Mouse (Mus musculus): ENCODE measurements around the gene Prss33.

Gene Prss33

DNA sequence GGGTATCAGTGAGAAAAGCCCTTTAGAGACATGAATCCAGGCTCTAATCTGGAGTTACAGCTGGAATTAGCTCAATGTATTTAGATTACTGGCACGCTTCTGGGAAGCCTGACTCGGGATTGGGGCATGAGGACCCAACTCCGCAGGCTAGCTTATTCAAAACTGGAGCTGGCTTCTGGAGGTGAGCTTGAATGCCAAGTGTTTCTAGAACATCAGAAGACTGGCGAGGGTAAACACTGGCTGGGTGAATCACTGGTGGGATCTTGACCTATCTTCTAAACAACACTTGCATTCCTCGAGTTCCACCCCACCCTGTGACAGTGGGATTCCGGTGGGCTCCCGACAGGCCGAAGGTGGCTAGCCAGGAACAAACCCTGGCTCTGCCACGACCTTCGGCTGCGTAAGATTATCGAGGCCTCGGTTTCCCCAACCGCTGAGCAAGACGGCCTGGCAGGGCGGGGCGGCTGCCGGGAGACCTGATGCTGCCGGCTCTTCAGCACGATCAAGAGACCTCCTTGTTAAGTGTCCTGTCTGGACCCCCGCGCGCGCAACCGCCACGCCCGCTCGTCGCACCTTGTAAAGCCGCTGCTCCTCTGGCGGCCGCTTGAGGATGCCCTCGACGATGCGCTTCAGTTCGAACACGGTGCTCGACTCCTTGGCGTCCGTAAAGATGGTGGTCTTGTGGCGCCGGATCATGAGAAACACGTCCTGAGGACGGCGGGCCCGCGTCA is 7.4 kb downstream of the Prss33 start:
- in situ Hi-C loops (cut with MboI, MseI), result loop anchor here (10.0 kb wide), 1 partner anchor 54 kb away; the partner anchor contains the start of gene Flywch1

DNA sequence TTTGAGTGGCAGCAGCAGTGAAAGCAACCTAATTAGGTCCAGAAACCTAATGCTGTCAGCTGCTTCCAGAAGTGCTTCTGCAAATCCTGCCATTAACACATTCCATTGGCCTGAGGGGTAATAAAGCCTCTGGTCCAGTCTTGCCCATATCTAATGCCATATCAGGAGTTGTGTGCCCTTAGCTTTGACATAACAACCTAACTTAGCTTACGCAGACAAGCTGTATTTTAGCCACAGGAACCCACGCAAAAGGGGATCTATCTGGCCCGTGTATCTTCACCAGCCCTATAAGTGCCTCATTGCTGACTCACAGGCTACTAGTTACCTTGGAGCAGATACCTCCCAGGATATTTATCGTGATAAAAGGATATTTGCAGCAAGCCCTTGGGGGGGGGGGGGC is 10.3 kb downstream of the Prss33 start:
- in situ Hi-C loops (cut with MboI, MseI), result loop anchor here (10.0 kb wide), 1 partner anchor 51 kb away; the partner anchor contains the start of gene Flywch1

DNA sequence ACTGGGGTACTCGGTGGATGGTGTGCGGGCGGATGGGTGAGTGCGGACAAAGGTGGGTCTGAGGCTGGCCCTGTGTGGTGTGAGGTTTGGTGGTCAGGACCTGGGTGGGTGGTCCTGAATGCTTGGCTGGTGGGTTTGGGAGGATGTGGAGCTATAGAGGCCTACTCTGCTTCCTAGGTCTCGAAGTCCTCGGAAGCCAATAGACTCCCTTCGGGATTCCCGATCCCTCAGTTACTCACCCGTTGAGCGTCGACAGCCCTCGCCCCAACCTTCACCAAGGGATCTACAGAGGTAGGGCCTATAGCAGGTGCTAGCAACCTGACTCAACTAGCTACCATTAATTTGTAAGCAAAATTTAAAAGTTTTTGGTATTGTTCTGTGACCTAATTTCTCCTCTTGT is 12.2 kb downstream of the Prss33 start:
- in situ Hi-C loops (cut with MboI, MseI), result loop anchor here (10.0 kb wide), 1 partner anchor 49 kb away; the partner anchor contains the start of gene Flywch1

DNA sequence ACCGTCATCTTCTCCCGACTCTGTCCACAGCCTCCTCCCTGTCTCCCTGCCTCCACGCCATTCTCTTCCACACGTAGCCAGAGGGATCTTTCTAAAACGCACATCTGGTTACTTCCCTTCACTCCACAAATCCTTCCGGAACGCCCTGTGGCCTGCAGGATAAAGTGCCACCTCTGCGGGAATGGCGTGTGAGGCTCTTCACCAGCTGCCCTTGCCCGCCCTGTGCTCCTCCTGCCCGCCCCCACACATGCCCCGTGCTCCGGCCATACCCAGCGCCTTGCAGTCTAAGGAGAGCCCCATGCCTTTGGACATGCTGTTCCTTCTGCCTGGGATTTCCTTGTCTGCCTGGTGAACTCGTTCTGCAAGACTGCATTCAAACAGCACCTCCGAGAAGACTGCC is 12.8 kb downstream of the Prss33 start:
- in situ Hi-C loops (cut with MboI, MseI), result loop anchor here (10.0 kb wide), 1 partner anchor 48 kb away; the partner anchor contains the start of gene Flywch1

DNA sequence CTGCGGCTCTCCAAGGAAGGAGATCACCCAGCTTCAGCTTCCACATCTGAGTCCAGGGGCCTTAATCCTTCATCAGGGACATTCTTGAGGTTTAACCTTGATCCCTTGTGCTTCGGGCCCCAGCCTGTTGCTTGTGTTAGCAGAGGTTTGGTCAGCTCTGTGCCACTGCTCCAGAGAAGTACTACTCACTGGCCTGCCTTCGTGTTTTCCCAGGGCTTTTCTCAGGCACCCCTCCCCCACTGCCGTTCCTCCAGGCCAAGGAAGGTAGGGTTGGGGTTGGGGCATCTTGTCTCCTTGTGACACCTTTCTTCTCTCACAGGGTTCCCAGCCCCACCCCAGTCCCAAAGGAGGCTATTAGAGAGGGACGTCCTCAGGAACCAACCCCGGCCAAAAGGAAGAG is 13.8 kb downstream of the Prss33 start:
- in situ Hi-C loops (cut with MboI, MseI), result loop anchor here (10.0 kb wide), 1 partner anchor 47 kb away; the partner anchor contains the start of gene Flywch1

DNA sequence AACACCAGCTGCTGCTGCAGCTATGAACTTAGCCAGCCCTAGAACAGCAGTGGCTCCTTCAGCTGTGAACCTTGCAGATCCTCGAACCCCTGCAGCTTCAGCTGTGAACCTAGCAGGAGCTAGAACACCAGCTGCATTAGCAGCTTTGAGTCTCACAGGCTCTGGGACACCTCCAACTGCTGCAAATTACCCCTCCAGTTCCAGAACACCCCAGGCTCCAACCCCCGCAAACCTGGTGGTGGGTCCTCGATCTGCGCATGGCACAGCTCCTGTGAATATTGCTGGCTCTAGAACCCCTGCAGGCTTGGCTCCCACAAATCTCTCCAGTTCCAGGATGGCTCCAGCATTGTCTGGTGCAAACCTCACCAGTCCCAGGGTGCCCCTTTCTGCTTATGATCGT is 15.1 kb downstream of the Prss33 start:
- in situ Hi-C loops (cut with MboI, MseI), result loop anchor here (10.0 kb wide), 1 partner anchor 46 kb away; the partner anchor contains the start of gene Flywch1

DNA sequence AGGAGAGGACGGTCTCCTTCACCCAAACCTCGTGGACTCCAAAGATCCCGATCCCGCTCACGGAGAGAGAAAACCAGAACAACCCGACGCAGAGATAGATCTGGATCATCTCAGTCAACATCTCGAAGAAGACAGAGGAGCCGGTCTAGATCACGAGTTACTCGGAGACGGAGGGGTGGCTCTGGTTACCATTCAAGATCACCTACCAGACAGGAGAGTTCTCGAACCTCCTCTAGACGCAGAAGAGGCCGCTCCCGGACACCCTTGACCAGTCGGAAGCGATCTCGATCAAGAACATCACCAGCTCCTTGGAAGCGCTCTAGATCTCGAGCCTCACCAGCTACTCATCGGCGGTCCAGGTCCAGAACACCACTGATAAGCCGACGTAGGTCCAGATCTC is 16.6 kb downstream of the Prss33 start:
- in situ Hi-C loops (cut with MboI, MseI), result no loop called here

DNA sequence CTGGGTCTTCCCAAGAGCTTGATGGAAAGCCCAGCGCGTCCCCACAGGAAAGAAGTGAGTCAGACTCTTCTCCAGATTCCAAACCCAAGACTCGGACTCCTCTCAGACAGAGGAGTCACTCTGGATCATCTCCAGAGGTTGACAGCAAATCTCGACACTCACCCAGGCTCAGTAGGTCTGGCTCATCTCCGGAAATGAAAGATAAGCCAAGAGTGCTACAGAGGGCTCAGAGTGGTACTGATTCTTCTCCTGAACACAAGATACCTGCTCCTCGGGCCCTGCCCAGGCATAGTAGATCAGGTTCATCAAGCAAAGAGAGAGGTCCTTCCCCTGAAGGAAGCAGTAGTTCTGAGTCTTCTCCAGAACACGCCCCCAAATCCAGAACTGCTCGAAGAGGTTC is 17.3 kb downstream of the Prss33 start:
- in situ Hi-C loops (cut with MboI, MseI), result no loop called here

DNA sequence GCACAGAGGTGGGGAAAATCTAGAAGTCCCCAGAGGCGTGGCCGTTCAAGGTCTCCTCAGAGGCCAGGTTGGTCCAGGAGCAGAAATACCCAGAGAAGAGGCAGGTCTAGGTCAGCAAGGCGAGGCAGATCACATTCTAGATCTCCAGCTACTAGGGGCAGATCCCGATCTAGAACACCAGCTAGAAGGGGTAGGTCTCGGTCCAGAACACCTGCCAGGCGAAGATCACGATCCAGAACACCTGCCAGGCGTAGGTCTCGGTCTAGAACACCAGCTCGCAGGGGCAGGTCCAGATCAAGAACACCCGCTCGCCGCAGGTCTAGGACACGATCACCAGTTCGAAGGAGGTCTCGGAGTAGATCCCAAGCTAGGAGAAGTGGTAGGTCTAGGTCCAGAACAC is 20.2 kb downstream of the Prss33 start:
- in situ Hi-C loops (cut with MboI, MseI), result no loop called here

DNA sequence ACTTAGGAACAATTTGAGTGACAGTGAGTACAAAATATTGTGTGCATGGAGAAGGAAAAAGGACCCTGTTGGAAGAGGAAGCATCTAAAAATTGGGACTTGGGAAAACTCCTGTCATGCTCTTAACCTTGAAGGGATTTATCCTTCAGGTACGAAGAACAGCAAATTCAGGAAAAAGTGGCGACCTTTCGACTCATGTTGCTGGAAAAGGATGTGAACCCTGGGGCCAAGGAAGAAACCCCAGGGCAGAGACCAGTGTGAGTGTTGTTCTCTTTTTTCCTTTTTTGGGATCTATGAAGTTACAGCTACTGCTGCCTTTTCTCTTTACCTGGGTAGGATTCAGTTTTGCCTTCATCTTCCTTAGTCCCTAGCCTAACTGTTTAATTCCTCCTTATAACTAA is 27.9 kb downstream of the Prss33 start:
- in situ Hi-C loops (cut with MboI, MseI), result no loop called here

DNA sequence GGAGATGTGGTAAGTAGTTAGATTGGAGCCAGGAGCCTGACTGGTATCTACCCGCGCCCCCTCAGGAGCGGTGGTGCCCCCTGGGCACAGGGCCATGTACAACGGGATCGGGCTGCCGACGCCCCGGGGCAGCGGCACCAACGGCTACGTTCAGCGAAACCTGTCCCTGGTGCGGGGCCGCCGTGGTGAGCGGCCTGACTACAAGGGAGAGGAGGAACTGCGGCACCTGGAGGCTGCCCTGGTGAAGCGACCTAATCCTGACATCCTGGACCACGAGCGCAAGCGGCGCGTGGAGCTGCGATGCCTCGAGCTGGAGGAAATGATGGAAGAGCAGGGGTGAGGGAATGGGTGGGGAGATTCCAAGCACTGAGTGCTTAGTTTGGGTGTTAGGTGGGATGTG is 29.0 kb downstream of the Prss33 start:
- in situ Hi-C loops (cut with MboI, MseI), result no loop called here

DNA sequence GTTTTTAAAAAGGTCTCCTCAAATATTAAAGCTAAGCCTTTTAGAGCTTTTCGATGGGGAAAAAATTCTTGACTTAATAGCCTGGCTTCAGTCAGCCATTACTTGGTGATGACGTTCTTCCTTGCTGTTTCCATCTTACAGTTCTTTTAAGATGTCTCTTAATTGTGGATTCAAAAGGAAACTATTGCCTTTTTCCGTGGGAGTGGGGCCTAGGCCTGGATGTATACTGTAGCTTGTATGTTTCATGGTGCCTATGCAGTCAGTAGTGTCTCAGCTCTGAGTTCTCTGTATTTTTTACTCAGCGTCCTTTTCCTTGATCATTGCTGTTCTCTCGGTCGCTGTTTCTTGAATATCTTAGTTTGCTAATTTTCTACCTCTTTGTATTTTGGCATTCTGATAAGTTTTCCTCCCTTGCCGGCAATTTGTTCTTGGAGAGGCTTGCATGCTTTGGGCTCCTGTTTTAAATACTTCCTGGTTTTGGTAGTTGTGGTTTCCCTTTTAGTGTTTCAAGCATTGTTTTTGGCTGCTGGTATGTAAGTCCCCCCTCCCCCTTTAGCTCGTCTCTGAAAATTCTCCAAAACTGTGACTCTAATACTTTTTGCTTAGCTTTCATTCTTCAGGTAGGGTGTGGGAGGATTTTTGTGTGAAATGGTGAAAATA is 31.3 kb downstream of the Prss33 start:
- in situ Hi-C loops (cut with MboI, MseI), result no loop called here

DNA sequence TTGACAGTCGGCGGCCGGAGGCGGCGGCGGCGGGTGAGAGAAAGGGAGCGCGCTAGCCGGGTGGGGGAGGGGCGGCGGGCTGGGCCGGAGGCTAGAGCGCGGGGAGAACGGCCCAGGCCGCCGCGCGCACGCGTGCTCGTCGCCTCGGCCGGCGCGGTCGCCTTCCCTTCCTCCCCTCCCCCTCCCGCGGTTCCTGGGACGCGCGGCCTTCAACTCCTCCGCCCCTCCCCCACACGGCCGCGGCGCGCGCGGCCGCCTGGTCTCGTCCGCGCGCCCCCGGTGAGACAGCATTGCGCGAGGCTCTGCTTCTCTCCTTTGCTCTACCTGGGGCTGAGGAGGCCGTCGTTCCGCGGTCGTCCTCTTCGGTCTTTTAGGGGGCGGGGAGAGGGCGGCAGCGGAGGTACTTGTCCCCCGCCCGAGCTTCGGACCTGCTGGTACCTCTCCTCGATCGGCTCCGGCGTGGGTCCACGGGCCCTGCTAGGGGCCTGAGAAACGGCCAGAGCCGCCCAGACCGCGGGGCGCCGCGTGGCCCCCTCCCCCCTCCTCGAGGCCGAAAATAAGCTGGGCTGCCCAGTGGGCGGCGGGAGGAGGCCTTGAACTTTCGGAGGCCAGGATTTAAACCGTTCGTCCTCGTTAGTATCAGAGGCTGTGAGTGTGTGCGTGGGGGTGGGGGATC is 32.4 kb downstream of the Prss33 start:
- in situ Hi-C loops (cut with MboI, MseI), result no loop called here

DNA sequence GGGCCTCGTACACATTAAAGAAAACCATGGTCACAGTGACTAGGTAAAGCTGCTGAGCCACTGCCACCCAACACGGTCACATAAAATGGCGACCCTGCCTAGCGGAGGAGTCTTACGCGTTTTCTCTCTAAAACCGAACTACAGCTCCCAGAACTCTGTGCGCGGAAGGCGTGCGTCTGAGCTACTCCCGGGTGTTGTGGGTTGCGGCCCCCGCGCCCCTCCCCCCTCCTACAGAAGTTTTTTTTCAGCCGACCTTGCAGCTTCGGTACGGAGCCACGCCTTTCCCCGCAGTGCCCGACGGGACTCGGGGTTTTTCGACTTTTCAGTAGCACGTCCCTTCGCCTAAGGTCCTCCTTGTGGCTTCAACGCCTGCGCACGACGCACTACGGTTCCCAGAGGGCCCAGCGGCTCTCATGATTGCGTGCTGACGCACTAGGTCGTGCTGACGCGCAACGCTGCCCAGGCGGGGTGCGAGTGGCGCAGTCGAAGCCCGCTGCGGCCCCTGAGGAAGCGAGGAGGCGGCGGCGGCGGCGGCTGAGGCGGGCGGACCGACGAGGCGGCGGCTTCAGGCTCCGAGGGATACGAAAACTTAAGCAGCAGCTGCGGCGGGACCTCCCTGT is 33.0 kb downstream of the Prss33 start:
- in situ Hi-C loops (cut with MboI, MseI), result no loop called here

DNA sequence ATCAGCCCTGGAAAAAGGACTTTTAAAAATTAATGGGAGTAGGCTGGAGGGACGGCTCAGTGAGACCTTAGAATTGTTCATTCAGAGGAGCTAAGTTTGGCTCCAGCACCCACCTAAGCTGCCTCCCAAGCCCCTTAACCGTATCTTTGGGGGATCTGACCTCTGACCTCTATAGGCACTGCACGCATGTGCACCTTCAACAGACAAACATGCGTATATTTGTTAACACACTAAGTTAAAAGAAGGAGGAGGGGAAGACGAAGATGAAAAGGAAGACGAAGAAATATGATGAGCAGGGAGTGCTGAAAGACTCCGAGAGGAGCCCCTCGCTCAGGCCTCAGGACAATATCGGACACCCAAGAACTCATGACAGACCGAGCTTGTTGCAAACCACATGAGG is 34.2 kb downstream of the Prss33 start:
- in situ Hi-C loops (cut with MboI, MseI), result no loop called here

DNA sequence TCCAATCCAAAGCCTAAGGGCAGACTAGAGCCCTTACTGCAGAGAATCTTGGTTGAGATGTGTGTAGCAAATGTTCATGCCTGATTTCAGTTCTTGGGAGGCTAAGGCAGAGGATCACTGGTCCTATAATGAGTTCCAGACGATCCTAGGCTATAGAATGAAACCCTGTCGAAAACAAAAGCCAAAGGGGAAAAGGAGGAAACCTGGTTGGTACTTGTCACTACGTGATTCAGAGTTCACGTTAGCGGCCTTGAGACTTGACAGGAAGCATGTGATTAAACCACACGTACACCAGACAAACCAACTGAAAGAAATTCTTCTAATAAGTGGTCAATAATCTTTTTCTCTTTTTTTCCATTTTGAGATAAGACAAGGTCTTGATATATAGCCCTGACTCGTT is 38.5 kb downstream of the Prss33 start:
- in situ Hi-C loops (cut with MboI, MseI), result no loop called here

DNA sequence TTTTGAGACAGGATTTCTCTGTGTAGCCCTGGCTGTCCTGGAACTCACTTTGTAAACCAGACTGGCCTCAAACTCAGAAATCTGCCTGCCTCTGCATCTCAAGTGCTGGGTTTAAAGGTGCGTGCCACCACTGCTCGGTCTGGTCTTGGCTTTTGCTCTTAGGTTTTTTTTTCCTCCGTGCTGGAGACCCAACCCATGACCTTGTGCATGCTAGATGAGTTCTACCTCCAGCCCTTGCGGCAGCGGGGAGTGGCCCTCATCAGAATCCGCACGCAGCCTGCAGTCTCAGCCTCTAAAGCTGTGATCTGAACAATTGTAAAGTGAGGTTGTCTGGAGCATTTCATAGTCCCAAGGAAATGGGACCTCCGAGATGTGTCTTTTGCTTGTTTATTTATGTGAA is 40.5 kb downstream of the Prss33 start:
- in situ Hi-C loops (cut with MboI, MseI), result no loop called here

DNA sequence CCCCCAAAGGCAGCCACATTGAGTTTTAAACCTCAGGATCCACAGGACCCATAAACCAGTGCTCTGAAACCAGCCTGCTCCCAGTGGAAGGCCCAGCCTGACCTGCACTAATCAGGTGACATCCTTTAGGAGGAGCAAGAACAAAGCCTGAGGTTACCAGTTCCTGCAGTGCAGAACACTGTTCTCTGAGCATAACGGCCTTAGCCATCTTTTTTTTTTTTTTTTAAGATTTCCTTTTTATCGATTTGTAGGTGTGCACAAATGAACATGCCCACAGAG is 44.8 kb downstream of the Prss33 start:
- in situ Hi-C loops (cut with MboI, MseI), result no loop called here

DNA sequence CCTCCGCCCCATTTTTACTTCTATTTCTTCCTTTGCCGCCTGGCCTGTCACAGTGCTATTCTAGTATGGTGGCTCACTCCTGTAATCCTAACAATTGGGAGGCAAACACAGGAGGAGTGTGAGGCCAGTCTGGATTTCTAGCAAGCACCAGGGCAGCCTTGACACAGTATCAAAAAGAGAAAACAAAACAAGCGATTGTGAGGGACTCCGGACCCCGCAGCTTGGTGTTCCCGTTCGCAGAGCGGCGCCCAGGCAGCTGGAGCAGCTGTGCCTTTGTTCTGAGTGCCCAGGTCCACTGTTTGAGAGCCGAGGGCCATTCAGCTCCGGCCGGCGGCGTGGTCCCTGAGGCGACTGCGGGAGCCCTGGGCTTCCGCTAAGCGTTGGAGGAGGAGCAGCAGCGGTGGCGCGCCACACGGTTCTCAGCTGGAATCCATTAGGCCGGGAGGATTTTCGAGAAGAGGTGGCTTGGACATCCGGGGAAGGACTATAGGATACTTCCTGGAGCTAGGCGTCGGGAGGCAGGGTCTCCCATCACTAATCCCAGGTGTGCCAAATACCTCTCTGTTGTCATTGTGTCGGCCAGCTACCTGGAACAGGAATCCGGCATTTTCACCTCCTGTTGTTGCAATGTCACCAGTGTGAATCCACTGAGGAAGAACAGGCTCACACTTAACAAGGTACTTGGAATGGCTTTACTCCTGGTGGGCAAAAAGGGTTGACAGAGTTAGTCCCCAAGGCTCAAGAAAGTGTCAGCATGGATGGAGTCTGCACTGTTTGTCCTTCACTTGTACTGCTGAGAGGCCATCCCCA is 45.4 kb downstream of the Prss33 start, which contains the start of gene Srrm2:
Gene Srrm2, plus strand, starts transcription at position 264 of the 810 bp plus-strand sequence.
- in situ Hi-C loops (cut with MboI, MseI), result no loop called here

DNA sequence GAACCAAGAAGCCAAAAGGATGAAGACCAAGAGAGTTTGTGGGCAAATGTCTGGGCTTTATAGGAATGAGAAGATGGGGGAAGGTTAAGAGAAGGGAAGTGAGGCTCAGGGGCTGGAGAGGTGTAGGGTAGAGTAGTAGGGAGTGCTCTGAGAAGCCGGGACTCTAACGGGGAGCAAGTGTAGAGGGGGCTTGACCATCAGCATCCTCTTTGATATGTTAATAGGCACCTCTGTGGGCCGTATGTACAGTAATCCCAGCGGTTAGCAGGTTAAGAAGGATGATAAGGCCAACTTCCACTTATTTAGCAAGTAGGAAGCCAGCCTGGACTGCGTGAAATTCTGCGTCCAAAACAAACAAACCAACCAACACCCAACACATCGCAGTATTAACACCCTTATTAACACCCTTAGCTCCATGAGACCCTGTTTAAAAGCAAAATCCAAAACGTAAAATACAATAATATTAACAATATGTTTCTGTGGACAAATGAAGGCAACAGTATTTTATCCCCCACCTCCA is 46.0 kb downstream of the Prss33 start:
- in situ Hi-C loops (cut with MboI, MseI), result no loop called here

DNA sequence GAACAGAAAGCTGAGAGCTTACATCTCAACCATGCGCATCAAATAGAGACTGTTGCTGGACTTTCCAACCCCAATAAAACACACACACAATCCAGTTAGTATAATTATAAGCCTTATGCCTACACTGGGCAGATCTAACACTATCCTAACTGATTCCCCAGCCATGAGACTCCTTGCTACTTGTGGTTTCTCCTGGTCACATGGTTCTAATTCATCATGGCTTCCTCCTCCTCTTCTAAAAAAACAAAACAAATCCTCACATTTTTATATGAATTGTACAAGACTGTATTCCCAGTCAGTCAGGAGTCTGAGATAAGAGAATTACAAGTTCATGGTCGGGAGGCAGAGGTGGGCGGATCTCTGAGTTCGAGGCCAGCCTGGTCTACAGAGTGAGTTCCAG is 46.9 kb downstream of the Prss33 start:
- in situ Hi-C loops (cut with MboI, MseI), result no loop called here
